Mouse (Mus musculus) c-Kit-positive CD71-positive TER-119-positive erythroid progenitor cells, embryonic 14.5 days (primary cell): Measurements from ENCODE around the gene Dvl1.

Experiments
- DNase-seq: peaks from one replicate; pipeline ENCODE4 v3.0.0-alpha.2; 2013; ENCODE audit warnings: low spot score

Gene Dvl1

DNA sequence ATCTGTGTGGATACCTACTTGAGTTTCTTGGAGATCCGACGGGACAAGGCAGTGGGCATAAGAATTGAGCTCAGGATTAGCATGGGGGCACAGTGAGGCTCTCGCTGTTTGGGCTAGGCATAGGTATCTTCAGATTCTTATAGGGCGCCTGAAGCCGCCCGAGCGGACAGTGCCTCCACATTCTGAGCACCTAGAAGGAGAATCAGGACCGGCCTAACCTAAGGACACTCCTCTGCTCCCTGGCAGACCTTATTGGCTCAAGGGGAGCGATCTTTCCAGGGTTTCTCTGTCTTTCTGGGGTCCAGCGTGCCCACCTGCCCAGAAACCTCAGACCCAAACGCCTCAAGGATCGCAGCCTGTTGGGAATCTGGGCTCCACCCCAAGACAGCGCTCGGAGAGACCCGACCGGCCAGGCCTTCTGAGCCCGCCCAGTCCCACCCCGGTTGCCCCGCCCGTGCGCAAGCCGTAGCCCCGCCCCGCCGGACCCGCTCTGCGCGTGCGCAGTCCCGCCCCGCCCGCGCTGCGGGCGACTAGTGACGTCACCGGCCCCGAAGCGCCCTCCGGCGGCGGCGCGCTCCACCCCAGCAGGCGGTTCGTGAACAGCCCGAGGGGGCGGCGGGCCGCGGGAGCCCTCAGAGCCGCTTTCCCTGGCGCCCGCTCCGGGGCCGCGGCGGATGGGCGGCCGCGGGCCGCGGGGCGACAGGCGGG, at the start of gene Dvl1:
Dvl1 (plus strand) TSS at position 532 of the 708 bp plus-strand sequence.
- DNase-seq, result peak; percentile 81

GRCm38 (mm10) chr4:155802075-155802474, 45.1 kb upstream of the Dvl1 start:
- no peak for DNase-seq

DNA sequence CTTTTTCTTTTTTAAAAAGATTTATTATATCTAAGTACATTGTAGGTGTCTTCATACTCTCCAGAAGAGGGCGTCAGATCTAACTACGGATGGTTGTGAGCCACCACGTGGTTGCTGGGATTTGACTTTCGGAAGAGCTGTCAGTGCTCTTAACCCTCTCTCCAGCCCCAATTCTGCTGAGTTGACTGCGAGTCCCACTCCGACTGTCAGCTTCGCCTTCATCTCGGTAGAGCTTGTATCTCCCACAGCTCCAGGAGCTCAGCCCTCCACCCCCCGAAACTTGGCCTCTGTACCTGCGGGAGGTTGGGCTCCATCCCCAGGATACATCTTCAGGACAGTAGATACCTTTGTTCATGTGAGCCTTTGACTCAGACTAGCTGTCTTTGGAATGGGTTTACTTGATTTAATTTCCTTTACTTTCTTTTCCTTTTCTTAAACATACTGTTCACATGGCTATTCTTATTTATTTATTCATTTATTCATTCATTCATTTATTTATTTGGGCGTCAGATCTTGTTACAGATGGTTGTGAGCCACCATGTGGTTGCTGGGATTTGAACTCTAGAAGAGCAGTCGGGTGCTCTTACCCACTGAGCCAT, 44.4 kb upstream of the Dvl1 start, which contains the start of gene Mrpl20:
Mrpl20 (plus strand) TSS at position 138 of the 599 bp plus-strand sequence.
- no peak for DNase-seq

- DNase-seq, result peak; percentile 96
These were observed 43.7 kb upstream of the Dvl1 start for GRCm38 (mm10) chr4:155803340-155804041.

GRCm38 (mm10) chr4:155807841-155808240, 39.4 kb upstream of the Dvl1 start:
- DNase-seq, result no peak

DNA sequence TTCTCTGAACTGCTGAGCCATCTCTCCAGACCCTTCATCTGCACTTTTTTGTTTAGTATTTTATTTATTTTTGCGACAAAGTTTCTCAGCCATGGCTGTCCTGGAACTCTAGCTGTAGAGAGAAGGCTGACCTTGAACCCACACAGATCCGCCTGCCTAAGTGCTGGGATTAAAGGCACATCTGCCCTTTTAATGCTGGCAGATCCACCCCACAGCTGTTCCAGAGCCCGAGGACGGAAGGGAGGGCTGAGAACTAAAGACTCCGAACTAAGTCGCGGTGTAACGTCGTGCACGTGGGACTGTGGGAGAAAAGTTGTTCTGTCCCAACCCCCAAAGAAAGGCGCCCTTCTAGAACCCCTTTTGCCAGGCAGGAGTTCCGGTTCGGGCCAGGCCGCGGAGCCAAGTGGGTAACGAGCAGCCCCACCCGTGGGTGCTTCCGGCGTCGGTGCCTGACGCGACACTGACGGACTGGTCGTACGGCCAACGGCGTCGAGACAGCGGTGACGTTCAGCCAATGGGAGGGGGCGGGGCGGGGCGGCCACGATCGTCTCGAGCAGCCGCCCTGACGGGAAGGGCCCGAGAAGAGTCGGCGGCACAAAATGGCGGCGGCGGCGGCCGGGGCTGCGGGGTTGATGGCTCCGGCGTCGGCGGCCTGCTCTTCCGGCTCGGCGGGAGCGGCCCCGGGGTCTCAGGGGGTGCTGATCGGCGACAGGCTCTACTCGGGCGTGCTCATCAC, 35.1 kb upstream of the Dvl1 start, which contains the start of gene Ccnl2:
Ccnl2 (plus strand) TSS at position 561 of the 736 bp plus-strand sequence.
- DNase-seq, result peak; percentile 95

DNA sequence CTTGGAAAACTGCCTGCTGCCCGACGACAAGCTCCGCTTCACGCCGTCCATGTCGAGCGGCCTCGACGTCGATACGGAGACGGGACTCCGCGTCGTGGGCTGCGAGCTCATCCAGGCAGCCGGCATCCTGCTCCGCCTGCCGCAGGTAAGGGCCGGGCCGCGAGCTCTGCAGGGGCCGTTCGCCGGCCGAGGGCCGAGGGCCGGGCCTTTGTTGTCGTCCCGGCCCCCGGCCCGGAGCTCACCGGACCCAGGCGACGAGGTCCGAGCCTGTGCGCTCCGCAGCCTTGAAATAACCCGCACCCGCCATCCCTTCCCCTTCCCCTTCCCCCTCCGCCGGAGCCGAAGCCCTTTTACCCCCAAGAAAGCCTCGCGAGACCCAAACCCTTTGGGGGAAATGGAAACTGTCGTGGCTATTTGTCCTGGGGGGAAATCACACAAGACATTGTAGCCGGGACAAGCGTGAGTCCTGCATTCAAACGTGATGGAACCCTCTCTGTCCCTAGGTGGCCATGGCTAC, 34.5 kb upstream of the Dvl1 start:
- DNase-seq, result no peak

GRCm38 (mm10) chr4:155817533-155817932, 29.7 kb upstream of the Dvl1 start:
- no peak for DNase-seq

- DNase-seq, result no peak
These were observed 26.2 kb upstream of the Dvl1 start for GRCm38 (mm10) chr4:155821025-155821424.

- DNase-seq, result no peak
These were observed 23.8 kb upstream of the Dvl1 start for GRCm38 (mm10) chr4:155823443-155823842.

GRCm38 (mm10) chr4:155829866-155830265, 17.3 kb upstream of the Dvl1 start:
- no peak for DNase-seq

DNA sequence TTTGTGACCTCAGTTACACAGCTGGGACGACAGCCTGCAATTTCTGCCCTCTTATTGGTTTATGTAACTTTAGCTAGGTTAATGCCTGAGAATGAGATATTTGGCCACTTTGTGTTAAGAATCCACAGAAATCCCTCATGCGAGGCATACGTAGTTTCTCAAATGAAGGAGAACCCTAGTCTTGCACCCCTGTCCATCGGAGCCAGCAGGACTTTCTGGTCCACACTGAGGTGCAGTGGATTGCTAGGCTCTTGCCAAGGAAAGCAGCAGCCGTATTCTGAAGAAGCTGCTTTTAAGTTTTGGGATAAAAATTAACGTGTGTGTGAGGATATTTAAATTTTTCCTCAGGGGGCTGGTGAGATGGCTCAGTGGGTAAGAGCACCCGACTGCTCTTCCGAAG, 16.6 kb upstream of the Dvl1 start:
- DNase-seq, result no peak

- peak; percentile 94 for DNase-seq
These were observed 15.9 kb upstream of the Dvl1 start, which contains the start of gene Aurkaip1 for GRCm38 (mm10) chr4:155831205-155831766. Gene Aurkaip1 (plus strand): TSS chr4:155831272.

GRCm38 (mm10) chr4:155831831-155832230, 15.4 kb upstream of the Dvl1 start:
- no peak for DNase-seq

- no peak for DNase-seq
These were observed 14.9 kb upstream of the Dvl1 start for GRCm38 (mm10) chr4:155832321-155832720.

- DNase-seq, result no peak
These were observed 14.0 kb upstream of the Dvl1 start for GRCm38 (mm10) chr4:155833234-155833633.

- DNase-seq, result peak; percentile 71
These were observed 13.4 kb upstream of the Dvl1 start for GRCm38 (mm10) chr4:155833836-155834235.

GRCm38 (mm10) chr4:155837404-155838010, 9.7 kb upstream of the Dvl1 start:
- DNase-seq, result no peak

DNA sequence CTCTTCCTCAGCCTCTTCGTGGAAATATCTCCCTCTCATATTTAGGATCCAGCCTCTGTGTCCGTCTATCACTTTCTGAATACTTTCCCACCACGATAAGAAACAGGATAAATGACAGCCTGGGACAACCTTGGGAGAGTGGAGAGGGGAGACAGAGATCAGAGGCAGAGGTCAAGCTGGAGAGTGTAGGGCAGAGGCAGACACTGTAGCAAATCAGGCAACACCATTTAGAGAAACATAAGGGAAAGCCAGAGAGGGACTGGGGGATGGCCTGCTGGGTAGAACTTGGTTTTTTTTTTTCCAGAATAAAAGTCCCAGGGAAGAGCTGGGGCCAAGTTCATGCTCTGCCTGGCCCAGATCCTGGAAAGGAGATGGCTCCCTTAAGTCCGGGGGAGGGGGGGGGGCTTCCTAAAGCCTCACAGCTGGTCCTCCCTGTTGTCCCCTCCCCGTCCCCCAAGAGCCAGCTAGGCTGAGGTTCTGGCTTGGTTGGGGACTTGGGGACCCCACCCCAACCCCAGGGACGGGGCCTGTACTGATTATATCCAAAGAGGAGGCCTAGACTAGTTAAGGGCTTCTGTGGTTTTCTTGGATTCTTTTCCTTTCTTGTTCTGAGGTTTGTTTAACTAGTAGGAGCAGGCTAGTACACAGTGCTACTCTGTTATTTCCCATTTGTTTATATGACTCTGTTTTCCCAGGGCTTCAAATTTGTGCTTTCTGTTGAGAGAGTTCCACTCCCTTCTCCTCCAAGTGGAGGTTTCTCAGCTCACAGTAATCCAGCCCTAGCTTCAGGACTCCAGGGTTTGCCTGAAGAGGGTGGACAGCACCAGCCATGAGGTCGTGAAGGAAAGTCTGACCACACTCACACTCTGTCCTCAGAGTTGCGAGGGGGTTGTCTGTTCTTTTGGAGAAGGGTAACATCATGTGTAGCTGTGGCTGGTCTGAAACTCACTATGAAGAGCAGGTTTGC, 8.7 kb upstream of the Dvl1 start:
- DNase-seq, result no peak

- no peak for DNase-seq
These were observed 7.7 kb upstream of the Dvl1 start, which contains the start of gene Mxra8 for GRCm38 (mm10) chr4:155839483-155839910. Gene Mxra8 (plus strand): TSS chr4:155839680.
